Mouse (Mus musculus) liver, adult 2 months (tissue): ENCODE data around the gene Grin1. TPM values are rescaled to one million over a fixed set of nuclear protein-coding genes. Genes with fewer than 3 reads are reported as not detected.

Source experiments
- DNase-seq: peaks from one replicate; pipeline ENCODE4 v3.0.0-alpha.2; 2011; ENCODE audit warnings: low read depth, low spot score; ENCODE audit errors: extremely low read depth
- H3K27ac ChIP-seq: fragments of 200-500 bp; replicated peaks from 2 replicates; pipeline ENCODE4 v1.5.1; 2012; ENCODE audit warnings: low read depth, mild to moderate bottlenecking, control low read depth, inconsistent platforms, low read length; ENCODE audit not compliant: insufficient read depth
- H3K27me3 ChIP-seq: fragments of 200-500 bp; 2 replicates; pipeline ENCODE4 v1.6.1; 2012; ENCODE audit warnings: mild to moderate bottlenecking, moderate library complexity, low read length, inconsistent platforms; ENCODE audit not compliant: control insufficient read depth, insufficient read depth
- H3K36me3 ChIP-seq: fragments of 200-500 bp; 2 replicates; pipeline ENCODE4 v1.6.1; 2012; ENCODE audit warnings: low read length, inconsistent platforms; ENCODE audit not compliant: control insufficient read depth, insufficient read depth
- H3K4me1 ChIP-seq: fragments of 200-500 bp; 2 replicates; pipeline ENCODE4 v1.6.1; 2011; ENCODE audit warnings: low read length; ENCODE audit not compliant: control insufficient read depth, insufficient read depth
- H3K4me3 ChIP-seq: fragments of 200-500 bp; 2 replicates; pipeline ENCODE4 v1.5.1; 2011; ENCODE audit warnings: low read depth, mild to moderate bottlenecking, control low read depth, low read length, moderate library complexity; ENCODE audit not compliant: insufficient read depth
- H3K79me2 ChIP-seq: fragments of 200-500 bp; 2 replicates; pipeline ENCODE4 v1.6.1; 2012; ENCODE audit warnings: inconsistent platforms, mild to moderate bottlenecking, low read length, moderate library complexity; ENCODE audit not compliant: control insufficient read depth, insufficient read depth
- H3K9ac ChIP-seq: fragments of 200-500 bp; 2 replicates; pipeline ENCODE4 v1.6.1; 2012; ENCODE audit warnings: low read depth, mild to moderate bottlenecking, control low read depth, inconsistent platforms, low read length
- CTCF ChIP-seq: fragments of 200-500 bp; IDR thresholded peaks from 2 replicates; pipeline ENCODE4 v1.5.1; 2011; ENCODE audit warnings: low read depth, low read length, control low read depth
- POLR2A ChIP-seq: fragments of 200-500 bp; IDR thresholded peaks from 2 replicates; pipeline ENCODE4 v1.6.1; 2011; ENCODE audit warnings: low read length, control low read depth; ENCODE audit not compliant: insufficient read depth; ENCODE audit errors: extremely low read depth
- WGBS: fragments of 180-500 bp; shearing (Covaris S2); methylation state at CpG from one replicate; pipeline ENCODE4 v1.1.7; 2018; 5-methylcytosine and 5-hydroxymethylcytosine counted together
- polyA plus RNA-seq: library from polyadenylated mRNA; depleted of rRNA; stranded (reverse); fragments of >200 nt; gene quantifications from 2 replicates; pipeline ENCODE4 v1.2.3, GENCODE M21; 2012
- total RNA-seq: library from RNA; depleted of rRNA; stranded (reverse); fragments of >200 nt; gene quantifications from 2 replicates; pipeline ENCODE4 v1.2.3, GENCODE M21; 2014

The Grin1 gene
- total and polyA plus RNA-seq, 2 experiments, result not detected

- Histone ChIP-seq H3K4me3 (no peak overlapping the region), H3K27ac (no peak overlapping the region), H3K36me3 (no peaks in the 10 kb centered on the region), H3K79me2 (no peaks in the 10 kb centered on the region), H3K27me3 (peaks cover 9% of the 10 kb centered on the region), H3K4me1 (no peaks in the 10 kb centered on the region), H3K9ac (no peak overlapping the region)
- TF ChIP-seq CTCF, result no peak
- no peak for TF ChIP-seq POLR2A
- 4% methylated on average over 22 of the region's 22 CpGs for WGBS
- no peak for DNase-seq
Measured at GRCm38 (mm10) chr2:25310969-25311368, 8.0 kb downstream of the Grin1 start.

DNA sequence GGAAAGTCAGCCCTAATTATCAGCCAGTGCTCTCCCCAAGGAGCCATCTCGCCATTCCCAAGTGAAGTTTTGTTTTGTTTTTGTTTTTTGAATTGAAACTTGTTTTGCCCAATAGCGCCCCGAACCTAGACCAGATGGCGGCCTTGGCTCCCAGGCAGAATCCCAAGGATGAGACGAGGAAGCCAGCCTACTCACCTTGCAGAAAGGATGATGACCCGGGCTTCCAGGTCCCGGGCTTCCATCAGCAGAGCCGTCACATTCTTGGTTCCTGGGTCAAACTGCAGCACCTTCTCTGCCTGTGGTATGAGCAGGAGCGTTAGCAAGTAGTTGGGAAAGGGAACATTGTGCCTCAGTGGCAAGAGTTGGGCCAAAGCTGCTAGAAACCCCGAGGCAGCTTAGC is 8.8 kb downstream of the Grin1 start:
- no peak overlapping the region for H3K27ac ChIP-seq
- no peak overlapping the region for H3K4me3 ChIP-seq
- DNase-seq, result no peak
- no peaks in the 10 kb centered on the region for H3K4me1 ChIP-seq
- no peak overlapping the region for H3K9ac ChIP-seq
- peaks cover 16% of the 10 kb centered on the region for H3K27me3 ChIP-seq
- no peaks in the 10 kb centered on the region for H3K79me2 ChIP-seq
- WGBS, result 54% methylated on average over 10 of the region's 10 CpGs
- H3K36me3 ChIP-seq, result no peaks in the 10 kb centered on the region
- TF ChIP-seq CTCF (no peak), POLR2A (no peak)

- no peaks in the 10 kb centered on the region for H3K36me3 ChIP-seq
- no peaks in the 10 kb centered on the region for H3K79me2 ChIP-seq
- no peak overlapping the region for H3K27ac ChIP-seq
- TF ChIP-seq POLR2A (no peak), CTCF (no peak)
- no peak overlapping the region for H3K9ac ChIP-seq
- H3K27me3 ChIP-seq, result peaks cover 10% of the 10 kb centered on the region
- H3K4me3 ChIP-seq, result no peak overlapping the region
- H3K4me1 ChIP-seq, result peaks cover 3% of the 10 kb centered on the region; the same call in 1 of the 2 replicates
- WGBS, result 54% methylated on average over 14 of the region's 14 CpGs
- DNase-seq, result no peak
Measured at GRCm38 (mm10) chr2:25305587-25306359, 13.2 kb downstream of the Grin1 start.

DNA sequence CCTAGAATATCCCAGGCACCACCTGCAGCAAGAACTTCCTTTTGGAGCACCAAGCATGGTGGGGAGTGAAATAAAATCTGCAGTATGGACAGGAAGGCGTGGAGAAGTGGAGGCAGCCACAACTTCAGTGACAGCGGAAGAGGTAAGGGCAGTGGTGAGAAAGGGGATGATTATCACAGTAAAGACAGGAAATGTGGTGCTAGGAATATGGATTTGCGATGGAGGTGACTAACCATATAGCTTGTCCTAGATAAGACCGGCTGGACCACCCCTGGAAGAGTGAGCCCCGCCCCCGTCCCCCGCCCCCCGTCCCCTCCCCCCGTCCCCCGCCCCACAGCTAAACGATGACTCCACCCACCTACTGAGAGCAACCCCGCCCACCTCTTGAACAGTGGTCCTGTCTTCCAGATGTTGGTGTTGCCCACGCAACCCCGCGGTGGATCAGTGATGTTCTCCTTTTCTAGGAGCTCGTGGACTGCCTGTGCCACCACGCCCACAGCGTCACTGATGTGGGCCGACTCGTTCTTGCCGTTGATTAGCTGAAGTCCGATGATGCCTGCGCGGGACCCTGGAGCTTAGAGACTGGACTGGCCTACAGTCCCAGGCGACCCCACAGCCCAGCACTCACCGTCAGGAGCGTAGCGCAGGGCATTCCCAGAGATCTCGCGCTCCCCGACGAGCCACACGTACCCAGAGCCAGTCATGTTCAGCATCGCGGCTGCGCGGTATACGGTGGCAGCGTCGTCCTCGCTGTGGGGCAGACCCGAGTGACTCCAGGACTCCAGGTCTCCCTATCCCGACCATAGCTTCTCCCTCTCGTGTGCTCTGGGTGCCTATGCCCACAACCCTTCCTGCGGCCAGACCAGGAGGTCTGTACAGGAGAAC is 14.1 kb downstream of the Grin1 start:
- no peak overlapping the region for H3K27ac ChIP-seq
- H3K9ac ChIP-seq, result no peak overlapping the region
- H3K27me3 ChIP-seq, result peaks cover 10% of the 10 kb centered on the region
- peak overlapping the region; percentile 30; the same call in 1 of the 2 replicates for H3K4me3 ChIP-seq
- no peak for TF ChIP-seq POLR2A
- H3K36me3 ChIP-seq, result no peaks in the 10 kb centered on the region
- peaks cover 3% of the 10 kb centered on the region; the same call in 1 of the 2 replicates for H3K4me1 ChIP-seq
- 5% methylated on average over 44 of the region's 45 CpGs for WGBS
- no peak for DNase-seq
- H3K79me2 ChIP-seq, result no peaks in the 10 kb centered on the region

GRCm38 (mm10) chr2:25303931-25304656 is 14.9 kb downstream of the Grin1 start:
- 71% methylated on average over 7 of the region's 7 CpGs for WGBS
- peaks cover 3% of the 10 kb centered on the region; the same call in 1 of the 2 replicates for H3K4me1 ChIP-seq
- DNase-seq, result no peak
- TF ChIP-seq CTCF (no peak), POLR2A (no peak)
- peaks cover 10% of the 10 kb centered on the region for H3K27me3 ChIP-seq
- H3K79me2 ChIP-seq, result no peaks in the 10 kb centered on the region
- no peak overlapping the region for H3K4me3 ChIP-seq
- H3K9ac ChIP-seq, result no peak overlapping the region
- no peak overlapping the region for H3K27ac ChIP-seq
- no peaks in the 10 kb centered on the region for H3K36me3 ChIP-seq
